Mouse (Mus musculus) thymus, adult 2 months (tissue): ENCODE results near the gene Ell.

Experiments used
- CTCF ChIP-seq: fragments of 200-500 bp; IDR thresholded peaks from 2 replicates; pipeline ENCODE4 v1.5.1; 2012; ENCODE audit warnings: mild to moderate bottlenecking, control low read depth, low read length, moderate library complexity, borderline replicate concordance; ENCODE audit not compliant: control insufficient read depth, poor library complexity, insufficient read depth; ENCODE audit errors: extremely low read depth
- POLR2A ChIP-seq: fragments of 200-500 bp; IDR thresholded peaks from 2 replicates; pipeline ENCODE4 v1.6.1; 2012; ENCODE audit warnings: mild to moderate bottlenecking, low read length, control low read depth, moderate library complexity; ENCODE audit not compliant: control insufficient read depth, poor library complexity, insufficient read depth; ENCODE audit errors: extremely low read depth

DNA sequence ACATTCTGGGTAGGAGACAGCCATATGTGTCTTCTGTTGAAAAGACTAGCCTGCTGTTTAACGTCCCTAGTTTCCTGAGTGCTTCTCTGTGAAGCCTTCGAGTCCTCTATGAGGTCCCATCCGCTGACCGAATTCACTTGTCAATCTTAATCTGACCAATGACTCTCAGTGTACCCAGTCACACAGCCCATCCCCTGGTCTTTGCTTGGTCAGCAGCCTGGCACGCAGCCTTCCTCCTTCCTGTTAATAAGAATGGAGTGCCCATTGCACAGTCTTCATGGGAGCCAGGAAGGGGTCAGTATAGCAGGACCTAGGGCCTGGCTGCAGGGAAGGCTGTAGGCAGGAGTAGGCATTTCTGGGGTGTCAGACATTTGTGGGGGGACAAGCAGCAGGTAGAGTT is 75.2 kb downstream of the Ell start:
- no peak for TF ChIP-seq CTCF
- TF ChIP-seq POLR2A, result no peak
